Mouse (Mus musculus) central nervous system, embryonic 18 days (tissue): ENCODE data around the gene Chchd5. TPM values are rescaled to one million over a fixed set of nuclear protein-coding genes. Genes with fewer than 3 reads are reported as not detected.

Experiments
- polyA plus RNA-seq: library from polyadenylated mRNA; depleted of rRNA; stranded (reverse); fragments of >200 nt; gene quantifications from 2 replicates; pipeline ENCODE4 v1.2.3, GENCODE M21; 2012; rRNA removed

The Chchd5 gene
- 18.9 and 19.0 TPM in 2 replicates for polyA plus RNA-seq

DNA sequence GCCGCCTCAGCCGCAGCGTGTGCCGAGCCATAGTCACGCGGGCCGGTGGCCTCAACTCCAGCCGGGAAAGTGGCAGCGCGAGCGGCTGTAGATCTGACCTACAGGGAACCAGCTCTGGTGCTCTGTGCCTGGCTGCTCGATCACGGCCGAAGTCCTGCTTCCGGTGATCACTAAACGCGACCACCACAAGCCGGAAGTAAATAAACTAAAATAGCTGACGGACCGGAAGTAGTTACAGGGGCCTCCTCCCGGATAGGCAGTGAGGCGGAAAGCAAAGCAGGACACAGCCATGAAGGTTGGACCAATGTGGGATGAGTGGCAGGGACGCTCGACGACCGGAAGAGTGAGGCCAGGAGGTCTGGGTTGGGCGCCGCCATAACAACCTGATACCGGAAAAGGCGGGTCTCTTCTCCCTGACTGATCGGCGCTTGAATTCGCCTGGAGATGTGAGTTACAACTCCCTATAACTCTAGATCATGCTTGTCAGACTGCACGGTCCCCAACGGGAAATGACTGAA lies at the start of gene Chchd5:
Chchd5 (plus strand) TSS at position 289 of the 518 bp plus-strand sequence.

DNA sequence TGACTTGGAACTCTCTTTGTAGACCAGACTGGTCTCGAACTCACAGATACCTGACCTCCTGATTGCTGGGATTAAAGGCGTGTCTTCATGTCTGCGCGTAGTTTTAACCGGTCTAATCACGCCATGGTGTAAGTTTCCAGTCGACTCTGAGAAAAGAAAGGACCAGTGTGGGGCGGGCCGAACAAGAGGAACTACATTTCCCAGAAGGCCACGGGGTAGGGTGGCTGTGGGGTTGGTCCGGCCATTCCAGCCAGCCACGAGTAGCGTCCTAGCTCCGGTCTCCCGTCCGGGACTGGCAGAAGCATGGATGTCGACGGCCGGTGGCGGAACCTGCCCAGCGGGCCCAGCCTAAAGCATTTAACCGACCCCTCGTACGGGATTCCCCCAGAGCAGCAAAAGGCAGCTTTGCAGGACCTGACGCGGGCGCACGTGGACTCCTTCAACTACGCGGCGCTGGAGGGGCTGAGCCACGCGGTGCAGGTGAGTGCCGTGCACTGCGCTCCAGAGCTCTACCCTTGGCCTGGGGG lies 28.7 kb upstream of the Chchd5 start, which contains the start of gene Polr1b:
Polr1b (plus strand) TSS at position 212 of the 527 bp plus-strand sequence.

Other genes with a start within 250 kb of the Chchd5 start
- gene Zc3h8, start 185.6 kb upstream of the Chchd5 start, polyA plus RNA-seq = 11.5 and 12.4 TPM in 2 replicates
- 2.7 and 3.4 TPM in 2 replicates for gene Zc3h6, start 162.3 kb upstream of the Chchd5 start, polyA plus RNA-seq
- 13.8 and 14.7 TPM in 2 replicates for gene Gm10762, start 162.0 kb upstream of the Chchd5 start, polyA plus RNA-seq
- 0.43 and 0.57 TPM in 2 replicates for gene Vinac1, start 81.5 kb upstream of the Chchd5 start, polyA plus RNA-seq
- 38.2 and 40.5 TPM in 2 replicates for gene Ttl, start 63.8 kb upstream of the Chchd5 start, polyA plus RNA-seq
- 29.6 and 33.1 TPM in 2 replicates for gene Polr1b, start 28.7 kb upstream of the Chchd5 start, polyA plus RNA-seq
- gene Slc20a1, start 69.1 kb downstream of the Chchd5 start, polyA plus RNA-seq = 80.2 and 87.0 TPM in 2 replicates
- 2.6 and 2.9 TPM in 2 replicates for gene Ckap2l, start 167.5 kb downstream of the Chchd5 start, polyA plus RNA-seq
- 0.09 and 0.18 TPM in 2 replicates for gene Il1a, start 180.3 kb downstream of the Chchd5 start, polyA plus RNA-seq
- gene Il1b, start 241.4 kb downstream of the Chchd5 start, polyA plus RNA-seq = 0.20 TPM in 1 of 2 replicates, not detected in the other